Mouse (Mus musculus) liver, embryonic 12.5 days (tissue): ENCODE results near the gene Yaf2. TPM values are rescaled to one million over a fixed set of nuclear protein-coding genes. Genes with fewer than 3 reads are reported as not detected.
"Not testable (repeated sequence)": the region's sequence is repeated elsewhere in the genome, so short reads cannot be mapped to it uniquely, and the experiment has no call there.

ENCODE experiments used
- ATAC-seq: fragments of 200-750 bp; cut with Nextera tagmentation; 2 replicates; pipeline ENCODE4 v1.8.0; 2017; ENCODE audit warnings: moderate number of reproducible peaks, mild to moderate bottlenecking, moderate library complexity
- H3K27ac ChIP-seq: fragments of 300-500 bp; sonication (generic); 2 replicates; pipeline ENCODE4 v1.5.1; 2016; ENCODE audit warnings: mild to moderate bottlenecking
- H3K27me3 ChIP-seq: fragments of 300-500 bp; sonication (generic); replicated peaks from 2 replicates; pipeline ENCODE4 v1.6.1; 2016; ENCODE audit warnings: mild to moderate bottlenecking, moderate library complexity
- H3K36me3 ChIP-seq: fragments of 300-500 bp; sonication (generic); 2 replicates; pipeline ENCODE4 v1.6.1; 2016; ENCODE audit warnings: mild to moderate bottlenecking, moderate library complexity
- H3K4me1 ChIP-seq: fragments of 300-500 bp; sonication (generic); 2 replicates; pipeline ENCODE4 v1.6.1; 2016
- H3K4me2 ChIP-seq: fragments of 300-500 bp; sonication (generic); 2 replicates; pipeline ENCODE4 v1.6.1; 2016; ENCODE audit warnings: mild to moderate bottlenecking, moderate library complexity
- H3K4me3 ChIP-seq: fragments of 300-500 bp; sonication (generic); 2 replicates; pipeline ENCODE4 v1.5.1; 2016; ENCODE audit warnings: mild to moderate bottlenecking, moderate library complexity
- H3K9ac ChIP-seq: fragments of 300-500 bp; sonication (generic); 2 replicates; pipeline ENCODE4 v1.6.1; 2016; ENCODE audit warnings: mild to moderate bottlenecking, moderate library complexity
- H3K9me3 ChIP-seq: fragments of 300-500 bp; sonication (generic); replicated peaks from 2 replicates; pipeline ENCODE4 v1.6.1; 2016; ENCODE audit warnings: mild to moderate bottlenecking, moderate library complexity
- WGBS: fragments of 180-500 bp; shearing (Covaris S2); methylation state at CpG from one replicate; pipeline ENCODE4 v1.1.7; 2016; ENCODE audit not compliant: insufficient replicate concordance; 5-methylcytosine and 5-hydroxymethylcytosine counted together
- polyA plus RNA-seq: library from polyadenylated mRNA; unstranded; fragments of >200 nt; fragmentation: Nextera tagmentation; extraction: Ambion mirVana; gene quantifications from 2 replicates; pipeline ENCODE4 v1.2.1, GENCODE M21; 2016

Gene Yaf2
- polyA plus RNA-seq, 1 experiment from 2014 or later, result 42.9 TPM

DNA sequence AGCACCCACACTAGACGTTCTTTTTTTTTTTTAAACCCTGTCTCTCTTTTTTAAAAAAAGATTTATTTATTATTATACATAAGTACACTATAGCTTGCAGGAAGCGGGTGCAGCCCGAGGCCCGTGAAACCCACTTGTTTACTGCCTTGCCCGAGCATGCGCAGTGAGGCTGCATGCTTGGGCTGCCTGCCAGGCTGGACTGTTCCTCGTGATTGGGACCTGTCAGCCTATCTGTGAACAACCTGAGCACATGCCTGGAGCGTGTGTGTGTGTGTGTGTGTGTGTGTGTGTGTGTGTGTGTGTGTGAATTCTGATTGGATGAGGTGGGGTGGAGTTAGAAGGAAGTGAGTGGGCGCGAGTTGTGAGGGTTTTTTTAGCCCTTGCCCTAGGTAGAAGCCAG lies 100.3 kb downstream of the Yaf2 start:
- not testable (repeated sequence) for H3K9me3 ChIP-seq, H3K27ac ChIP-seq, H3K9ac ChIP-seq, H3K4me3 ChIP-seq, ATAC-seq, H3K27me3 ChIP-seq, H3K4me1 ChIP-seq, H3K4me2 ChIP-seq
- WGBS, result 79% methylated on average over 10 of the region's 10 CpGs
- peaks cover 22% of the 10 kb centered on the region for H3K36me3 ChIP-seq

Other genes starting within 250 kb of the Yaf2 start
- 7.6 and 7.7 TPM in 2 replicates for gene Gxylt1, start 61.8 kb downstream of the Yaf2 start, polyA plus RNA-seq
- gene Zcrb1, start 61.4 kb upstream of the Yaf2 start, polyA plus RNA-seq, result 103 and 105 TPM in 2 replicates
- 36.5 and 38.1 TPM in 2 replicates for gene Pphln1, start 61.4 kb upstream of the Yaf2 start, polyA plus RNA-seq